Mouse (Mus musculus) ES-Bruce4 (cell line): ENCODE measurements around the gene Bspry.

Experiments
- CTCF ChIP-seq: IDR thresholded peaks from one replicate; pipeline ENCODE4 v1.8.1; 2011; ENCODE audit warnings: low read depth, low read length
- EP300 ChIP-seq: IDR thresholded peaks from 2 replicates; pipeline ENCODE4 v1.6.1; 2011; ENCODE audit warnings: low read depth, low read length; ENCODE audit not compliant: insufficient read depth

GRCm38 (mm10) chr4:62435081-62435480 lies 44.8 kb upstream of the Bspry start, which contains the start of gene Rnf183:
- TF ChIP-seq CTCF = no peak
- no peak for TF ChIP-seq EP300
